Mouse (Mus musculus) frontal cortex, postnatal 14 days (tissue): ENCODE data around the gene Scyl1.

Experiments
- DNase-seq, 2 experiments: peaks; one replicate each; pipeline ENCODE4 v3.0.0; 2022; ENCODE audit warnings: low spot score in 2 of 2

Gene Scyl1

GRCm38 (mm10) chr19:5715793-5716688 is 55.2 kb downstream of the Scyl1 start:
- DNase-seq: no peak

GRCm38 (mm10) chr19:5713730-5714129 is 57.5 kb downstream of the Scyl1 start:
- DNase-seq: no peak

- no peak for DNase-seq
Observed at GRCm38 (mm10) chr19:5713255-5713654, 58.0 kb downstream of the Scyl1 start.

GRCm38 (mm10) chr19:5711907-5712460 is 59.2 kb downstream of the Scyl1 start:
- DNase-seq: no peak

GRCm38 (mm10) chr19:5711218-5711617 is 60.0 kb downstream of the Scyl1 start:
- no peak for DNase-seq

- DNase-seq: no peak
Observed at GRCm38 (mm10) chr19:5710581-5710980, 60.6 kb downstream of the Scyl1 start.

- DNase-seq: no peak
Observed at GRCm38 (mm10) chr19:5710068-5710467, 61.2 kb downstream of the Scyl1 start.
